Mouse (Mus musculus): ENCODE results near the gene Lrrc10. TPM values are rescaled to one million over a fixed set of nuclear protein-coding genes. Genes with fewer than 3 reads are reported as not detected.

Lrrc10 gene
- total and polyA plus RNA-seq, 3 experiments: 0.18 TPM; not detected in 2

DNA sequence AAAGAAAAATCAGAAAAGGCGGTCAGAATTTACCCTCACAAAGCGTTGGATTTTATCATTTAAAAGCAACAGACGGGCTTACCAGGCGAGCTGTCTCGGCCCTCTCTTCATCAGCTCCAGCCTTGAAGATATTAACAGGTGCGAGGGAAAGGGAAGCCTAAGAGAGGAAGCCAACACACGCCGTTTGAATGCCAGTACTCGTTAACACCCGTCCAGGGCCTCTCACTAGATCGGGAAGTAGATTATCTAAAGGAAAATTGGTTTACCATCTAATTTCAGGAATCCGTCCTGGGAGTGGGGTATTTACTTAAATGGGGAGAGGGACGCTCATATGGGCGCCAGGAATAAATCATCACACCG lies 17.7 kb downstream of the Lrrc10 start (continued):
- TF ChIP-seq HCFC1 (IDR thresholded peaks at IDR 0.05; ENCODE audit: low read depth, low read length) (peak; percentile 26; the same call in 1 of the 2 replicates), USF2 (IDR thresholded peaks at IDR 0.05; ENCODE audit: borderline replicate concordance in 1 of 2, insufficient read depth in 1 of 2, low read depth in 1 of 2, low read length in 2 of 2) (no peak), BHLHE40 (IDR thresholded peaks at IDR 0.05; ENCODE audit: borderline replicate concordance, low read depth, low read length) (no peak), NELFE (IDR thresholded peaks at IDR 0.05; ENCODE audit: low read depth, low read length) (peak; percentile 26; the same call in 1 of the 2 replicates), ZKSCAN1 (IDR thresholded peaks at IDR 0.05; ENCODE audit: low read depth, low read length) (no peak), CHD2 (IDR thresholded peaks at IDR 0.05; ENCODE audit: low read length) (no peak), UBTF (IDR thresholded peaks at IDR 0.05; ENCODE audit: borderline replicate concordance, insufficient read depth, low read depth, low read length) (0 out of 2 replicates have a peak, but pooled peaks have one; percentile 1), TBP (IDR thresholded peaks at IDR 0.05; ENCODE audit: low read depth, low read length) (peak; percentile 54; the same call in 1 of the 2 replicates), JUND (IDR thresholded peaks at IDR 0.05; ENCODE audit: low read depth, low read length) (no peak), RAD21 (IDR thresholded peaks at IDR 0.05; ENCODE audit: low read depth, low read length) (no peak), MAFK (IDR thresholded peaks at IDR 0.05; ENCODE audit: borderline replicate concordance, low read depth, low read length) (no peak), CHD1 (IDR thresholded peaks at IDR 0.05; ENCODE audit: low read depth, low read length) (peak; percentile 84; the same call in 1 of the 2 replicates), TCF12 (IDR thresholded peaks at IDR 0.05; ENCODE audit: low read depth, low read length) (peak; percentile 51; the same call in 1 of the 2 replicates), EP300 (IDR thresholded peaks at IDR 0.05; ENCODE audit: low read depth in 1 of 2, low read length in 2 of 2) (peak; percentile 57 to 62), NRF1 (IDR thresholded peaks at IDR 0.05; ENCODE audit: insufficient read depth, low read depth, low read length, poor library complexity, severe bottlenecking) (no peak), CTCF (IDR thresholded peaks at IDR 0.05 in 2 of 3, conservative IDR thresholded peaks at IDR 0.05 in 1 of 3; ENCODE audit: control insufficient read depth in 1 of 3, insufficient read depth in 1 of 3, low read depth in 2 of 3, low read length in 3 of 3, poor library complexity in 1 of 3, severe bottlenecking in 1 of 3) (no peak)

GRCm38 (mm10) chr10:117063254-117064021 lies 18.3 kb downstream of the Lrrc10 start, which contains the start of gene Cct2:
TSS of gene Cct2 (minus strand) at chr10:117063814.
- no peaks in the 10 kb centered on the region for H3K27me3 ChIP-seq (ENCODE audit: control insufficient read depth in 1 of 2, insufficient read depth in 2 of 2, low read length in 2 of 2)
- peak within 1 kb of the TSS; percentile 72 to 76 for H3K4me3 ChIP-seq (ENCODE audit: control insufficient read depth in 1 of 2, insufficient read depth in 1 of 2, low read depth in 2 of 2, low read length in 2 of 2)
- H3K9ac ChIP-seq (ENCODE audit: control insufficient read depth, low read depth, low read length, poor library complexity, severe bottlenecking): peak within 1 kb of the TSS; percentile 87
- peak; percentile 96 for DNase-seq (ENCODE audit: low read depth, low spot score)
- H3K9me3 ChIP-seq (replicated peaks; ENCODE audit: insufficient read depth, low read length): no peaks in the 10 kb centered on the region
- H3K79me2 ChIP-seq (ENCODE audit: control insufficient read depth, insufficient read depth, low read length, poor library complexity): peaks cover 41% of the 10 kb centered on the region
- peaks cover 32 to 42% of the 10 kb centered on the region in 2 experiments for H3K36me3 ChIP-seq (ENCODE audit: control insufficient read depth in 1 of 2, insufficient read depth in 2 of 2, low read length in 2 of 2)
- H3K4me1 ChIP-seq (ENCODE audit: control insufficient read depth in 1 of 2, insufficient read depth in 2 of 2, low read length in 2 of 2): peaks cover 3 to 27% of the 10 kb centered on the region in 2 experiments
- peak within 1 kb of the TSS; percentile 87 for H3K27ac ChIP-seq (ENCODE audit: control insufficient read depth, low read depth, low read length)
- TF ChIP-seq ZKSCAN1 (IDR thresholded peaks at IDR 0.05; ENCODE audit: low read depth, low read length): no peak
- TF ChIP-seq MYB (IDR thresholded peaks at IDR 0.05; ENCODE audit: low read depth, low read length): no peak
- TF ChIP-seq BHLHE40 (IDR thresholded peaks at IDR 0.05; ENCODE audit: borderline replicate concordance, low read depth, low read length): no peak
- no peak for TF ChIP-seq POLR2AphosphoS5 (IDR thresholded peaks at IDR 0.05; ENCODE audit: borderline replicate concordance, low read depth, low read length)
- peak; percentile 87 for TF ChIP-seq MAX (IDR thresholded peaks at IDR 0.05; ENCODE audit: low read length)
- TF ChIP-seq ZNF384 (IDR thresholded peaks at IDR 0.05; ENCODE audit: low read depth, low read length): no peak
- peak; percentile 80 for TF ChIP-seq ZMIZ1 (IDR thresholded peaks at IDR 0.05; ENCODE audit: low read depth, low read length)
- TF ChIP-seq CHD2 (IDR thresholded peaks at IDR 0.05; ENCODE audit: low read length): no peak
- TF ChIP-seq JUND (IDR thresholded peaks at IDR 0.05; ENCODE audit: low read depth, low read length): no peak
- TF ChIP-seq HCFC1 (IDR thresholded peaks at IDR 0.05; ENCODE audit: low read depth, low read length): peak; percentile 84
- TF ChIP-seq MEF2A (IDR thresholded peaks at IDR 0.05; ENCODE audit: extremely low read depth, insufficient replicate concordance, low read depth, low read length, poor library complexity, severe bottlenecking): no peak
- TF ChIP-seq MXI1 (IDR thresholded peaks at IDR 0.05; ENCODE audit: low read depth, low read length): peak; percentile 64
- TF ChIP-seq GATA1 (IDR thresholded peaks at IDR 0.05; ENCODE audit: low read depth, low read length): no peak
- no peak for TF ChIP-seq EP300 (IDR thresholded peaks at IDR 0.05; ENCODE audit: low read depth in 1 of 2, low read length in 2 of 2)
- no peak for TF ChIP-seq NRF1 (IDR thresholded peaks at IDR 0.05; ENCODE audit: insufficient read depth, low read depth, low read length, poor library complexity, severe bottlenecking)
- peak; percentile 93 for TF ChIP-seq ELF1 (IDR thresholded peaks at IDR 0.05; ENCODE audit: low read depth, low read length)
- TF ChIP-seq CHD1 (IDR thresholded peaks at IDR 0.05; ENCODE audit: low read depth, low read length): no peak
- TF ChIP-seq RAD21 (IDR thresholded peaks at IDR 0.05; ENCODE audit: low read depth, low read length): no peak
- TF ChIP-seq NELFE (IDR thresholded peaks at IDR 0.05; ENCODE audit: low read depth, low read length): peak; percentile 94
- TF ChIP-seq USF1 (IDR thresholded peaks at IDR 0.05; ENCODE audit: low read depth, low read length): no peak
- peak; percentile 79 for TF ChIP-seq POLR2AphosphoS2 (IDR thresholded peaks at IDR 0.05; ENCODE audit: low read length)
- no peak for TF ChIP-seq KAT2A (conservative IDR thresholded peaks at IDR 0.05; ENCODE audit: low read depth, low read length)
- TF ChIP-seq MAFK (IDR thresholded peaks at IDR 0.05; ENCODE audit: borderline replicate concordance, low read depth, low read length): no peak
- no peak for TF ChIP-seq RCOR1 (IDR thresholded peaks at IDR 0.05; ENCODE audit: low read depth, low read length)
- TF ChIP-seq CTCF (IDR thresholded peaks at IDR 0.05 in 2 of 3, conservative IDR thresholded peaks at IDR 0.05 in 1 of 3; ENCODE audit: control insufficient read depth in 1 of 3, insufficient read depth in 1 of 3, low read depth in 2 of 3, low read length in 3 of 3, poor library complexity in 1 of 3, severe bottlenecking in 1 of 3): no peak

Data from MEL (cell line).